Mouse (Mus musculus) kidney, postnatal 14 days (tissue): ENCODE results near the gene C1d.
"Not testable (repeated sequence)": the region's sequence is repeated elsewhere in the genome, so short reads cannot be mapped to it uniquely, and the experiment has no call there.

Experiments used
- DNase-seq: peaks from one replicate; pipeline ENCODE4 v3.0.0; 2022; ENCODE audit warnings: mixed read lengths

C1d gene

DNA sequence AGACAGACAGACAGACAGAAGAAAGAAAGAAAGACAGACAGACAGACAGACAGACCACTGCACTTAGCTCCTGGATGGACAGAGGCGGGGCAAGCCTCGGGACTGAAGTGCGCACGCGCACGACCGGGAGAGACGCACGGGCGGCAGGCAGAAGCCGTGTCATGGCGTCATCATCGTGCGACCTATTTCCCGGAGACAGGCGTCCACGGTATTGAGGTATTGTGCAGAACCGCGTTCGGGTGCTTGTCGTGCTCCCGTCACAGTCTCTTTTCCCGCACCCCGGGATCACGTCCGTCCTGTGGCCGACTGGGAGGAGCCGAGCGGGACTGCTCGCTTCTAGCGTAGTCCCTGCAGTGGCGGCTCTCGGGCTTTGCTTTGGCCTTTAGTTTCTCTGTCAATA lies at the start of gene C1d:
TSS of gene C1d (plus strand) at position 137 of the 400 bp plus-strand sequence.
- DNase-seq = peak; percentile 97

GRCm38 (mm10) chr11:17211258-17212140 lies 45.9 kb upstream of the C1d start, which contains the start of gene Pno1:
Gene Pno1, minus strand, starts transcription at chr11:17211568.
- DNase-seq = peak; percentile 97

- DNase-seq = no peak
These were observed 45.3 kb upstream of the C1d start for GRCm38 (mm10) chr11:17212141-17212495.

DNA sequence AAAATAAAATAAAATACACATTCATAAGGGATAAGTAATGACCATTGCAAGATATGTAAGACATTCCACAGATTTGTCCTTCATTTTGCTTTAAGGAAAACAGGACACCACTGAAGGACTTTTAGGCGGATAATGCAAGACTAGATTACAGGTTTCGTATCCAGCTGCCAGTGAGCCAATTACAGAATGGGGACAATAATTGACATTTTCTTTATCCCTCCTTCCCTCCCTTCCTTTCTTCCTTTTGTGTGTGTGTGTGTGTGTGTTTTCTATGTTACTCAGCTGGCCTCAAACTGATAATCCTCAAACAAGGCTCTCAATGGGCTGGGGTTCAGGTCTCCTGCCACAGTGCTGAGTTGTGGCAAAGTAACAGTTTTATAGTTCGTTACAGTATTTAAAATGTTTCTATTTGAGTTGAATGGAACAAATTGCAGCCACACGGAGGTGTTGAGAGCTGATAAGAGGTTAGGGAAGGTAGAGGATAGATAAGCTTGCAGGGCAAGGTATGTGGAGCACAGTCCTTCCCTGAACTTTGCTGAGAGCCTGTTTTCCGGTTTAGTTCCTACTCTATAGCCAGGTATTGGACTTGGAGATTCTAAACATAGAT lies 44.4 kb upstream of the C1d start:
- no peak for DNase-seq

- DNase-seq = no peak
These were observed 41.9 kb upstream of the C1d start for GRCm38 (mm10) chr11:17215475-17215874.

DNA sequence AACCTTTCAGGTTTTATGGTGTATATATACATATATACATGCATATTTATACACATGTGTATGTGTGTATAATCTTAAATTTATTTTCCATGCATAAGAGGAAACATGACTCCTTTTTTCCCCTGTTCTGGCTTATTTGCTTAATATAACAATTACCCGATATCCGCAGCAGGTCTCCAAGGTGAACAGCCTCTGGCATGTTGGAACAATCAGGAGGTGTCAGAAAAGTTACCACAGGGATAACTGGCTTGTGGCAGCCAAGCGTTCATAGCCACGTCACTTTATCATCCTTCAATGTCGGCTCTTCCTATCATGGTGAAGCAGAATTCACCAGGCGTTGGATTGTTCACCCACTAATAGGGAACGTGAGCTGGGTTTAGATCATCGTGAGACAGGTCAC lies 36.3 kb upstream of the C1d start:
- no peak for DNase-seq

DNA sequence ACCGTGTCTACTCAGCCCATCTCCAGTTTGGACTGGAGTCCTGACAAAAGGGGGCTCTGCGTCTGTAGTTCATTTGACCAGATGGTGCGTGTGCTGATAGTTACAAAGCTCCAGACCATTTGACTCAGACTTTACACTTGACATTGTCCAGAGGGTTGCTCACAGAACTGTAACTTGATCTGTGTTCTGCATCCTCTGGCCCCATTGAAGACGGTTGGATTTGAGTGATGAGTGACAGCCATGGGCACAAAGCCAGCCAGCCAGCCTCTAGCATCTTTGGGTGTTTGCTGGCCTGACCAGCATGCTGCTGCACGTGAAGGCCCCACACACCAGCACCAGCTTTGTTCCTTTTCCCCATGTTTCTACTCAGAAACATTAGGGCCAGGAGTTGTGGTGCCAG lies 24.6 kb upstream of the C1d start:
- no peak for DNase-seq

DNA sequence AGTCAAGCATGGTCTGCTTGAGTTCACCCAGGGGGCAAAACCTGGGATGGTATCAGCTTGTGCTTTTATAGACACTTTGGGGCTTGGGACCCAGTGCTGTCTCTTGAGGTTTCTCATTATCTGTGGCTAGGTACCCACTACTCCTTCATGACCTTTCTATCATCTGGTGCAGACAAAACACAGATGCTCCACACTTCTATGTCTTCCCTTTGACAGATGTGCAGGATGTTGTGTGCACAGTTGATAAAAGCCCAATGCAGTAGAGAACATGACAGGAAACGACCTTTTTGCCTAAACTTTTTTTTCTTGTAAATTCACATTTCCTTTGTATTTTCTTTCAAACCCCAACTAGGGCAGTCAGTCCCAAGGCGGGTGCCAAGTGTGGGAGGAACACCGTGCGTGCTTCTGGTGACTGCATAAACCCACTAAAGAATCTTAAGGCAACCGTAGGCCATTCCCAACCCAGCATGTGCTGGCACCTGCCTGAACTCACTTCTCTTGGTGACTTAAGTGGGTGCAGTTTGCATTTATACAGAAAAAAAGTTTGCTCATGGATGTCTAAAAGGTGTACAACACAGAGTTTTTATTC lies 20.8 kb upstream of the C1d start:
- DNase-seq = no peak

DNA sequence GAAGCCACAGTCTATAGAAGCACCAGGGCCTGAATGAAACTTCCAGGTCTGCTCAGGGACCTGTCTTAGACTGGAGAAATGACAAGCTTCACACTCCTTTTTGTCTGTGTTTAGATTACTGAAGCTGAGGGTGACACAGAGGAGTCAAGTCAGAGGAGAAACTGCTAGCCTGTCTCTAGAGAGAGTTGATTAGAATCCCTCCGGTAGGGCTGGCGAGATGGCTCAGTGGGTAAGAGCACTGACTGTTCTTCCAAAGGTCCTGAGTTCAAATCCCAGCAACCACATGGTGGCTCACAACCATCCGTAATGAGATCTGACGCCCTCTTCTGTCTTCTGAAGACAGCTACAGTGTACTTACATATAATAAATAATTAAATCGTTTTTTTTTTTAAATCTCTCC lies 18.8 kb upstream of the C1d start:
- not testable (repeated sequence) for DNase-seq

DNA sequence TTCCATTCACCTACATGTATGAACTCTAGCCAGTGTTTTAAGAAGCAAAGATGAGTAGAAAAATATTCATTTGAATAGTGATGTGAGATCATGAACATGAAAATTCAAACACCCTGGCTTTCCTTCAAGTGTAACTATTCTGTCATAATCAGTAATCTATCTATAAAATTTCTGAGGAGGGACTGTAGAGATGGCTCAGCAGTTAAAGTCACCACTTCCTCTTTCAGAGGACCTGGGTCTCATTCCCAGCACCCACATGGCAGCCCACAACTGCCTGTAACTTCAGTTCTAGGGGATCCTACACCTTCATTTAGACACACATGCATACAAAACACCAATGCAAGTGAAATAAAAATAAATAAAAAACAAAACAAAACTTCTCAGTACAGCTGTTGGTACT lies 8.7 kb upstream of the C1d start:
- DNase-seq = no peak

DNA sequence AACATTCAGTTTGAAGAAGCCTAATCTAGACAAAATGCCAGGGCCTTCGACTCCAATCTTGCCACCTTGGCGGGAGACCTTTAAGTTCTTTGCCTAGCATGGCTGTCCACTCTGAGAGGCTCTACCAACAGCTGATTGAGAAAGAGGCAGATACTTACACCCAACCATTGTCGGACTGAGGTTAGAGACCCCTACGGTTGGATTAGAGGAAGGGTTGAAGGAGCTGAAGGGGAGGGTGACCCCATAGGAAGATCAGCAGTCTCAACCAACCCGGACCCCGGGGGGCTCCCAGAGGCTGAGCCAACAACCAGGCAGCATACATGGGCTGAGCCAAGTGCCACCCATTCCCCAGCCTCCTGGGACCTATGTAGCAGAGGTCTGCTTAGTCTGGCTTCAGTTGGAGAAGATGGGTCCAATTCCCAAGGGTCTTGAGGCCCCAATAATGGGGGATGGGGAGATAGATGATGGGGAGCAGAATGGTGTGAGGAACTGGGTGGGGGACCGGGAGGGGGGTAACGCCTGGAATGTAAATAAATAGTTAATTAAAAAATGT lies 490 bp upstream of the C1d start:
- DNase-seq = peak; percentile 9

DNA sequence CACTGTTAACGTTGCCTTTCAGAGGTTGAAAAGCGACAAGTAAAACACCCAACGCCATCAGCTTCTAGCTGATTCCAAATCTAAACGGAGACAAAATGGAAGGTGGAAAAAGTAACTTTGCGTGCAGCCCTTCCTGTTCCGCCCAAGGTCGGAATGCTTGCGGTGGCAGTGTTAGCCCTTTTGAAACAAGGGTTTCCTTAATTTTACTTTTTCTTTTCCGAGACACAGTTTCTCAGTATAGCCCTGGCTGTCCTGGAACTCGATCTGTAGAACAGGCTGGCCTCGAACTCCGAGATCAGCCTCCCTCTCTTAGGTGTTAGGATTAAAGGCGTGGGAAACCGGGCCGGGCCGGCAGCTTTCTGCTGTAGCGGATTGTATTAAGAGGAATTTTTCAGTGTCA lies 482 bp downstream of the C1d start:
- DNase-seq = peak; percentile 42

DNA sequence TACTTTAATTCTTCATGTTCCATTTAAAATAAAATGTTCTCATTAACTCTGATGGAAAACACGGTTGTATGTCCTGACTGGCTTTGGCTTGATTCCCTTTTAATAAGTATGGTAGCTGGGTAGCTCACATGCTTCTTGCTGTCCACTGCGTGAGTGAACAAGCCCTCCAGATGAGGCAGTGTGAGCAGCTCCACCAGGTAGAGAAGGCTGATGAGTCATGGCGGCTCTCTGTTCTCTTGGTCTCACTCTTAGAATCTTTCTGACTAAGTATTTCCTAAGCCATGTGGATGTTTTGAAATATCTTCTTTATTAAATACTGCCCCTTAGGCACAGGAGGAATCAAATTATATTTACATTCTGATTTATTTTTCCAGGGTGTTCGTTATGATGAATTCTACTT lies 9.8 kb downstream of the C1d start:
- DNase-seq = no peak

- DNase-seq = no peak
These were observed 11.4 kb downstream of the C1d start for GRCm38 (mm10) chr11:17268801-17269200.

DNA sequence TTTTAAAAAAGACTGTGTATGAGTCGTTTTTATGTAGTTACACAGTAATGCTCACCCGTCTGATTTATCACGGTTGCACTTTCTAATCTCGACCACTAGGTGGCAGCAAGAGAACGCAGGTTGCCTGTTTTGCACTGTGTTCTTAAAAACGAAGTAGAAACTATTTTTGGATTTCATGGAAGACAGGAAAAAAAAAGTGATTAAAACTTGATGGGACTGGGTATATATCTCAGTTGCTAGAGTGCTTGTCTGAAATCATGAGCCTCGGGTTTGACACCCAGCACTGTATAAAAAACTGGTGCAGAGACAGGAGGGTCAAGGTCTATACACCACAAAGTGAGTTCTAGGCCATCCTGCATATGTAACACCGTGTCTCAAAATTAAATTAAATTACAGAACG lies 22.6 kb downstream of the C1d start:
- DNase-seq = peak; percentile 33

GRCm38 (mm10) chr11:17284055-17284454 lies 26.7 kb downstream of the C1d start:
- no peak for DNase-seq

GRCm38 (mm10) chr11:17288884-17289283 lies 31.5 kb downstream of the C1d start:
- DNase-seq = no peak

- DNase-seq = peak; percentile 10
These were observed 48.9 kb downstream of the C1d start for GRCm38 (mm10) chr11:17306007-17306891.

DNA sequence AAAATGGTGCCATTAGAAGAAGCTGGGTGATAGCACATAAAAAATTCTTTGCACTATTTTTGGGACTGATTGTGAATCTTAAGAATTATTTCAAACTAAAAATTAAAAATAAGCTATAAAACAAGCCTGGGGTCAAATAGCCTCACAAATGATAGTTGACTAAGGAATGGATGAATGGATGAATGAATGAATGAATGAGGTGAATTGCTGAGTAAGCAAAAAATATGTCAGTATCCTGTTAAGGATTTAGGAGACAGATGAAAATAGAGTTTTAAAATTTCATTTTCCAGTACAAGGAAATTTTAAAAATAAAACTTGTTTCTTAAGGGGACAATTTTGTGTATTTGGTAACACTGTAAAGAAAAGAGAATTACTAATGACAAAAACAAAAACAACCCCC lies 50.1 kb downstream of the C1d start:
- no peak for DNase-seq
